Mouse (Mus musculus) hematopoietic stem cell, adult 5-6 weeks (primary cell): ENCODE data around the gene Fmo2. TPM values are rescaled to one million over a fixed set of nuclear protein-coding genes. Genes with fewer than 3 reads are reported as not detected.

Experiments used
- ATAC-seq, 2 experiments: fragments of 125-278 bp in 1 of 2; replicated peaks in 1 of 2; 2 replicates each; pipeline ENCODE4 v1.8.0; 2016 to 2017; ENCODE audit warnings: inconsistent platforms in 2 of 2, mild to moderate bottlenecking in 2 of 2, moderate number of reproducible peaks in 2 of 2, low read depth in 1 of 2, moderate TSS enrichment in 1 of 2; ENCODE audit not compliant: low FRiP score in 2 of 2, poor library complexity in 2 of 2, severe bottlenecking in 2 of 2, insufficient read depth in 1 of 2, low TSS enrichment in 1 of 2
- total RNA-seq: library from RNA; stranded (forward); fragments of 172-1452, 232-1000 nt; gene quantifications from 2 replicates; pipeline ENCODE4 v1.2.3, GENCODE M21; 2017

Gene Fmo2
- total RNA-seq, 1 experiment from 2014 or later: not detected

DNA sequence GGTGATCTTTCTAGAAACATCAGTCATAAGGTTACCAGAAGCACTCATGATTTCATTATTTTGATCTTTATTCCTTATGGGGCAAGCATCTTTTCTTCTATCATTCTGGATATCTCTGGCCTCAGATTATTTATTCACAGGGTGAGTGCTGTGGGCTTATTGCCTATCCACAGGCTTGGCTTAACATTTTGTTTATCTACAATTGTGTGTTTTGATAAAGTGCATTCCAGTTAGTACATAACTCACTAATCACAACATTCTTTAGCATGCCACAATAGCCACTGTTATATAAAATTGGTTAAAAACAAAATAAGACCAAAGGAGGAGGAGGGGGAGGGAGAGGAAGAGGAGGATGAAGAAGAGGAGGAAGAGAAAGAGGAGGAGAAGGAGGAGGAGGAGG is 13.6 kb upstream of the Fmo2 start:
- no peak for ATAC-seq

GRCm38 (mm10) chr1:162901879-162902278 is 3.4 kb upstream of the Fmo2 start:
- ATAC-seq: no peak

DNA sequence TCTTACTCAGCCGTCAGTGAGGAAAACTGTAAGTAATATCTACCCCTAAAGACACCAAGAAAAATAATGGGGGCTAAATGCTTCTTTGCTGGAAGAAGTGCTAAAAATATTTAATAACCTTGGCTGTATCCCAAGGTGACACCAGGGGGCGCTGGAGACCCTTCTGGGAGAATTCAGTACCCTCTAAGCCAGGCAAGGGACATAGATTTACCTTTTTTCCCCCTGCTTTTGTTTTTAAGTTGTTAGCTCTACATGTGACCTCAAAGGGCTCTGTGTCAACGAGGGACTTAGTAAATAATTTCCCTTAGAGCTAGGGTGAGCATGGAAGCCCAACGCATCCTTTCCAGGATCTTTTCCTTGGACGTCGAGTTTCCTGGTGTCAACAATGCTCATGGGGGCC is 2.6 kb downstream of the Fmo2 start:
- ATAC-seq: peak; percentile 62 to 69; a peak in 3 of 4 replicates

DNA sequence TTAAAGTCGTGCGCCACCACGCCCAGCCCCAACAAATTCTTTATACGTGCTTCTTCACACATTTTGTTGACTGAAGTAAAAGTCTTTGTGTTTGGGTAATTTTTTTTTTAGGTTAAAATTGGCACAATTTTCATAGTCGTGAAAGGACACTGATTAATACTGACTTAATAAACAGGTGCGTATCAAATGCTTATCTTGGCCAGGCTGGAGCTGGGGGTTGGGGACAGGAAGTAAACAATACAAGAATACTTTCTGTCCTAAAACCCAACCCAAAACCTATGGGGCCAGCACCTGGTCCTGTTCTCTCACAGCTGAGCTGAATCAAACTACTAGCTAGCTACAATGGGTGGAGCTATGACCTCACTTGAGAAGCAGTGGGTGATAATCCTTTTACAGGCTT is 5.5 kb downstream of the Fmo2 start:
- ATAC-seq: no peak

GRCm38 (mm10) chr1:162891980-162892451 is 6.5 kb downstream of the Fmo2 start:
- ATAC-seq: no peak

GRCm38 (mm10) chr1:162888646-162889045 is 9.9 kb downstream of the Fmo2 start:
- no peak for ATAC-seq

DNA sequence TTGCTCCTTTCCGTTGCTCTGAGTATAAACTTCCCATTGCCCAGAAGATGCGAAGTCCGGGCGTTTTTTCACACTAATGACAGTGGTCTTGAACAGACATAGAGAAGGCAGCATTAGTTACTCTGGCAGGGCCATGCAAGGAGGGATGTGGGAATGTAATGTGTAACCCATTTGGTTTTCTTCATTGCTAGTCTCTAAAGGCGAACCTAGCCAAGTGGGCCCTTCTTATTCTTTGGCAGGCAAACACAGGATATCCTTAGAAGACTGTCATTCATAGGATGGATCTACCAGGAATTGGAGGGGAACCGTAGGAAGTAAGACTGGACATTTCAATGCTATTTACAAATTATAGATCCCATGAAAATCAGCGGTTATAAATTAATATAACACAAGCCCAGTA is 10.9 kb downstream of the Fmo2 start:
- no peak for ATAC-seq

GRCm38 (mm10) chr1:162886138-162886816 is 12.2 kb downstream of the Fmo2 start:
- ATAC-seq: no peak

DNA sequence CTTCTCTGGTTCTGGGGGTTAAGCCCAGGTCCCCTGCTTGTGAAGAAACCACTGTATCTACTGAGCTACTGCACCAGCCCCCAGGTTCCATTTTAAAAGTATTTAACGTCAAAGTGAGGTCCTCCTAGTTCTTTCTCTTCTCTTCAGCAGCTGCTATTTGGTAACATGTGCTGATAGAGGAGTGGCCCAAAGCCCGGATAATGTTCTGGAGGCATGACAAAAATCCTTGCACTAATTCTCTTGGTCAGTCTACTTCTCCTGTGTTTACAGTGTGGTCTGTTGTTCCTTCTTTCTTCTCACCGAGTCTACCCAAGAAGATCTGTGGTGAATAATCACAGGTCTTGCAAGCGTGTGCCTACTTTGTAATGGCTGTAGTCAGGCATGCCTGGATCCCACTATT is 15.8 kb downstream of the Fmo2 start:
- ATAC-seq: no peak

DNA sequence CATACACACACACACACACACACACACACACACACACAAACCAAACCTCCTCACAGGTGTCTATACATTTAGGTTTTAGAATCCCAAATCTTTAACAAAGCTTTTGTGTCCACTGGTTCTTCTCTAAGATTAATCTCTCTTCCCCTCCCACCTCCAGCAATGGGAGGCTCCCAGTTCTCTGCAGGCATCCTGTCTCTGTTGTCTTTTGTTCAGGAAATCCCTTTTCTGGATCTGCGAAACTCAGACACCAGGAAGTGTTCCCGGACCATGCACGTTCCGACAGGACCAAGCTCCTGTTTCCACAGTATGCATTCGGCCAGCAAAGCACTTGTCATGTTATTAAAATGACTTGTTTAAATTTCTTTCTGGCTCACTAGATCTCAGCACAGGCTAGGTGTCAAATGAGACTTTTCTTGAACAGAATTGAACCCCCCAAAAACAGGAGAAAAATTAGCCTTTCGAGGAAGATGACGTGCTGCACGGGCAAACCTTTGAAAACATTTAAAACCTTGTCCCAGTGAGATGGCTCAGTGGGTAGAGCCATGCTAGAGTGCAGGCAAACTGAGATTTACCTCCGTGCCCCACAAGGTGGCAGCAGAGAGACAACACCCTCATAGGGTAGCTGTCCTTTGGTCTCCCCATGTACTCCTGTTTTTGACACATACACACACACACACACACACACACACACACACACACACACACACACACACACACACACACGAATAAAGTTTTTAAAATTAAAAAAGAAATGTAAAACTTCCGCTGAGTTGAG is 18.7 kb downstream of the Fmo2 start:
- ATAC-seq: peak in 1 of 2 experiments; percentile 39; a peak in 1 of 4 replicates

DNA sequence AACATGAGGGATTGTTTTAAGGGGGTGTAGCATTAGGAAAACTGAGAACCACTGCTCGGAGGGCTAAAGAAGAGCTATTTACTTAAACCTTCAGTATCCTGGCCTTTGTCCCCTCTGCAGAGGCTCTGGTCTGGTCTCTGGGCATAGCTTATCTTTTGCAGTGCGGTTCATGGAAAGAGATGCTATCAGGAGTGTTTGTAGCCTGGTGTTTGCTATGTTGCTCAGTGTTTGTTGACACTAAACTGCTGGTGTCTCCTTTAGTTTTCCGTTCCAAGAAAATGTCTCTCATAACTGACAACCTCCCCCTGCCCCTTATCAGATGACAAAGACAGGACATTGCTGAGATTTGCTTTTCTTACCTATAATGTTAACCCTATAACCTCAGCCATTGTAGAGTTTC is 23.4 kb downstream of the Fmo2 start:
- ATAC-seq: no peak

GRCm38 (mm10) chr1:162871701-162872311 is 26.7 kb downstream of the Fmo2 start:
- no peak for ATAC-seq

DNA sequence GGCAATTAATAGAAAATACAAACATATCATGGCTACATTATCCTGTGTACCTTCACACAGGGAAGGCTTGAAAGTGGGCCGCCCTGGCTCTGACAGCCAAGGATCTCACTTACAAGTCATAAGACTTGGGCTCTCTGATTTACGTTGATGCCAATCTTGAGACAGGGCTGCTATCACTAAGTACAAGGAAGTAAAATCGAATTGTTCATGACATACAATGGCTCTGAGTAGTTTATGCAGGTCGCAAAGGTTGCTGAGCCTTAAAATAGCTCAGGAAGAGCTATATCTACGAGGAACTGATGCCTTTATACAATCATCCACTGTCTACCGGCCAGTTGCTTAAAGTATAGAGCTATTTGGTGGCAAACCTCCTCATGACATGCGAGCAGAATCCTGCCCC is 27.5 kb downstream of the Fmo2 start:
- no peak for ATAC-seq

GRCm38 (mm10) chr1:162867396-162867795 is 31.1 kb downstream of the Fmo2 start:
- ATAC-seq: no peak

DNA sequence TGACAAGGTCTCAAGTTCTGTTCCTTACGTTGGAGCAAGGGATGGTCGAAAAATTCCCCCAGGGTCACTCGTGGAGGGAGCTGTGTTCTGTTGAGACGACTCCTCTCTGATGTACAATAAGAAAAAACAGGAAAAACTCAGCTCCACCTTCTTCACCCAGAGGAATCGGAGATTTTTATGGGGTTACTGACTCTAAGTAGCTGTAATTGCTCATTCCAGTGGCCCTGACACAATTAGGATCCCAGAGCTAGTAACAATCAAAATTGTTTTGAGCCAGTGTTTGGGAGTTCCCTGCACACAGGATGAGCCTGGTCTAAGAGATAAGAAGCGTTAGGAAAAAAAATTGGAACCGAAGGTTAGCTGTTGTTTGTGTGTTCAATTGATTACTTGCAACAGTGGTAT is 32.2 kb downstream of the Fmo2 start, which contains the start of gene Fmo1:
TSS of gene Fmo1 (minus strand) at position 331 of the 402 bp plus-strand sequence.
- no peak for ATAC-seq

DNA sequence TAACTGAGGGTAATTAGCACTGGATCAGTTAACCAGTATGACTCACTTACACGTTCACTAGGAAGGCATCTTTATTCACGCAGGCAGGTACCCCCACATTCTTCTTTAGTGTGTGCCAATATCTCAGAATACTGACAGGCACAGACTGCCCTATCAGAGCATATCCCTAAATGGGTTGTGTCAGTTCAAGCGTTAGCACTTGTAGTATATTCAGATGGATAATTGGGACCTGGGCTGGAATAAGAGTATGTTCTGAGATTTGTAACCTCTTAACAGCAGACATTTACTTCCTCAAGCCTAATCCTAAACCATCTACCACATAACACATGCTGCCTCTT is 33.1 kb downstream of the Fmo2 start:
- no peak for ATAC-seq

- no peak for ATAC-seq
These were observed 33.6 kb downstream of the Fmo2 start for GRCm38 (mm10) chr1:162864816-162865492.

DNA sequence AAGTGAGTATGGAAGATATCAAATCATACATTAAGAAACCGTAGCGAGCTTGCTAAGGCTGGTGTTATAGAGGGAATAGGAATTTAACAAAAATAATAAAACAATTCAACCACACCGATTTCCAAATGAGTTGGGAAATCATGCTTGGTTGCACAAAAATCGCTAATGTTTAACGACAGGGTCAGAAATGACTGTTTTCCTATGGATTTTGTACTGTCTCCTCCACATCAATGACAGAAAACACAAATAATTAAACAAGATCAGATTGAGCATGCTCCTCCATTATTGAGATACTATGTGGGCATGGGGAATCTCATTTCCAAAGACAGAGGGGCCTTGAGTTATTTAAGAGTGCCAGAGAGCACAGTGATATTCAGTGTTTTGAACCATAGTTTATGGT is 34.2 kb downstream of the Fmo2 start:
- ATAC-seq: no peak
